Mouse (Mus musculus): ENCODE data around the gene Akap6. TPM values are rescaled to one million over a fixed set of nuclear protein-coding genes. Genes with fewer than 3 reads are reported as not detected.
A peak's percentile ranks its signal among the peaks of the same experiment; 100 is the strongest.
"Not testable (repeated sequence)": the region's sequence is repeated elsewhere in the genome, so short reads cannot be mapped to it uniquely, and the experiment has no call there.

The Akap6 gene
- total RNA-seq, 4 experiments from 2014 or later, result 147 to 178 (median 161) TPM

- DNase-seq (ENCODE audit: low spot score in 2 of 2), result no peak
Measured at GRCm38 (mm10) chr12:52711857-52712640, 12.9 kb downstream of the Akap6 start.

DNA sequence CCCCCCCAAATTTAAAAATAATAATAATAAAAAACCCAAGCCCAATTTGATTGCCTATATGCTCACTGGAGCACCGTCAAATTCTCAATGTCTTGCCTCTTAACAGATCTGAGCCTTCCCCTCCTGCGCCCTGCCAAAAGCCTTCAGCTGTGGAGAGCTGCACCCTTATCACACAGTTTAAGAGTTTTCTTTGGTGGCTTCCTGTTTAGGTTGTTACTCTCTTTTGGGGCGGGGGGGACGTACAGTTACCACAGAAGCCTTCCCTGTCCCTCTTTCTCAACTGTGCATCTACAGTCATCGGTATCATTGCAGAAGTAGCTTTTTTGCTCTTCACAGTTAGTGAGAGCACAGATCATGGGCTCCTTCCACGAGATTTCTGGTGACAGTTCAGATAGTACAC lies 19.2 kb downstream of the Akap6 start:
- no peak for DNase-seq (ENCODE audit: low spot score in 2 of 2)

- no peak for DNase-seq (ENCODE audit: low spot score in 2 of 2)
Measured at GRCm38 (mm10) chr12:52719232-52719631, 20.0 kb downstream of the Akap6 start.

- no peak for DNase-seq (ENCODE audit: low spot score in 2 of 2)
Measured at GRCm38 (mm10) chr12:52719681-52720080, 20.5 kb downstream of the Akap6 start.

- not testable (repeated sequence) for DNase-seq (ENCODE audit: low spot score in 2 of 2)
Measured at GRCm38 (mm10) chr12:52724039-52724615, 24.9 kb downstream of the Akap6 start.

DNA sequence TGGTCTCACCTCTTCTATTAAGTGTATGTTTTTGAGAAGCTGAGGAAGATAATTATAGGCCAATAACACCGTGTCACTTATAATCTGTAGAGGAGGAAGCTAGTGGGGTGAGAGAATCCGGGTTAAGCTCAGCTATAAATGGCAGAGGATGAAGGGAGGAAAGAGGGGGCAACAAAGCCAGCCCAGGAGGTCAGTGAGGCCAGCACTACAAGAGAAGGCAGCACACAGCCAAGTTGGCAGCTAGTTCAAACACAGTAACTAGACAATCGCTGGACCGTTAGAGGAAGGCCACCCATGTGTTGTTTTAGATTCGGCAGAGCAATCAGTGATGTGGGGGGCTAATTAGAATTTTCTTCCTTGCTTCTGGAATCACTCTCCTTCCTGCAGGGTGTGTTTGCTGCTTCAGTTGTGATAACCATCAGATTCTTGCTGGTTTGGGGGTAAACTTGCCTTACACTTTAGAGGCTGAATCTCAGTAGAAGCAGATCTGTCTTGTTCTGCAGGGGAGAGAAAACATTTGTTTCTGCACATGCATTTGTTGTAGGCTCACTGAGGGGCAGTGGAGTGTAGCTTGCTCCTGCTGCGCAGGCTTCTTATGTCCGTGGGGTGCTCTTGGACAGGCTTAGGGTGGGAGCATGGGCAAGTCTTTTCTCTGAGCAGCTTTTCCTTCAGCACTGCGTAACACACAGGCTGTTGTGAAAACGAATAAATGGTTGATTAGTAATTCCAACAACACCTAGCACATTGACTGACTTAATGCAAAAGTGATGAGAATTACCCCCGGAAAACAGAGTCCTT lies 27.4 kb downstream of the Akap6 start:
- DNase-seq (ENCODE audit: low spot score in 2 of 2), result no peak

GRCm38 (mm10) chr12:52729396-52729795 lies 30.2 kb downstream of the Akap6 start:
- DNase-seq (ENCODE audit: low spot score in 2 of 2), result no peak

- DNase-seq (ENCODE audit: low spot score in 2 of 2), result not testable (repeated sequence)
Measured at GRCm38 (mm10) chr12:52735161-52735560, 36.0 kb downstream of the Akap6 start.

DNA sequence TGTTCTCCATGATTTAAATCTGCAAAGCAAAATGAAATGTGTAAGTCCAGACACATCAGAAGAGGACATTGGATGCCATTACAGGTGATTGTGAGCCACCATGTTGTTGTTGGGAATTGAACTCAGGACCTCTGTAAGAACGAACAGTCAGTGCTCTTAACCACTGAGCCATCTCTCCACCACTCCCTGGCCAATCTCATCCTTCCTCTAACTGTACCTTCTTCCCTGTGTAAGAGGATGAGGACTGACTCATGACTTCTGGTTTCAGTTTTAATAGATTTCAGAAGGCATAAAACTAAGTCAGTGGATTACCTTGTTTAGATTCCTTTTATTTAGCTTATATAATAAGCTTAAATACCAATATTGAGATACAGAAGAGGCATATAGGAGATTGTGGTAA lies 38.0 kb downstream of the Akap6 start:
- DNase-seq (ENCODE audit: low spot score in 2 of 2), result no peak

DNA sequence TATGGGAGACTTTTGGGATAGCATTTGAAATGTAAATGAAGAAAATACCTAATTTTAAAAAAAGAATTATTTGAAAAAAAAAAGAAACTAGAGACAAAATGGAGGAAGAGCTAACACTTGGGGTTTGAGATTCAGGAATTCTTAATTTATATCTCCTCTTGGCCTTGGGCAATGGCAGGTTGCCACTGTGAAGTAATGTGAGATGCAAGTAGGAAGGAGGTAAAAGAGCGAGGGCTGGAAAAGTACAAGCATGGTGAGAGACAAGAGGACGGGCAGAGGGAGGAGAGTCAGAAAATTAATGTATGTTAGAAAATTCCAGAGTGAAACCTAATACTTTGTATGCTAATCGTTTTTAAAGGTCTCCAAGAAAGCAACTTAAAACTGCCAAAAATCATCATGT lies 40.1 kb downstream of the Akap6 start:
- DNase-seq (ENCODE audit: low spot score in 2 of 2), result no peak

DNA sequence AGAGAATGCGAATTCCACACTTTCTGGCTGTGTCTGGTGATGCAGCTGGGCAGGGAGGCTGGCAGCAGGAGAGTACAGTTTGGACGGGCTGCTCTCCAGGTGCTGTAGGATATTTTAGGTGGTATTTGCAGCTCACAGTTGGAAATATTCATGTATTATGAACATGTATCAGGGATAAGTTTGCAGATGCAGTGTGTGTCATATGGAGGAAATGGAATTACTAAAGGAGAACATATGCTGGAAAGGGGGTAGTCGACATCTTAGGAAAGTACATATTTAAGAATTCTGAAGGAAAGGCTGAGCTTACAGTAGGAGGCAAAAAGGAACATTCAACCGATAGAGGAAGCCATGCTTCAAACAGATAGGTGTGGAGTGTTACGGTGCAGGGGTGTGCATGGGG lies 42.6 kb downstream of the Akap6 start:
- no peak for DNase-seq (ENCODE audit: low spot score in 2 of 2)

GRCm38 (mm10) chr12:52750006-52750405 lies 50.8 kb downstream of the Akap6 start:
- DNase-seq (ENCODE audit: low spot score in 2 of 2), result no peak

GRCm38 (mm10) chr12:52755649-52756048 lies 56.5 kb downstream of the Akap6 start:
- no peak for DNase-seq (ENCODE audit: low spot score in 2 of 2)

DNA sequence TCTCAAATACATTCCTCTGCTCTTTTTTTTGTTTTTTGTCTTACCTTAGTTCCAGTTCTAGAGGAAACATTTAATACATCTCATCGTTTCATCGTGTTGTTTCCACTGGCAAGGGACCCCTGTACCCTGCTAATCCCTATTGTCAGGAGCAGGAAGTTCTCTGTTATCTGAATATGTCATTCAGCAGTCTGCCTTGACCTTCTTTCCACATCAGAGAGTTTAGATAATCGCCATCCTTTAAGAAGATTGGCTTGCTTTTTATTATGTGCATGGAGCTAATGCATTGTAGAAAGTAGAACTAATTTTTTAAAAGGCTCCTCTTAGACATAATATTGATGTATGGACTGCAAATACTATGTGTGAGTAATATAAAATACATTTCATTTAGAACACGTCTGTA lies 58.7 kb downstream of the Akap6 start:
- DNase-seq (ENCODE audit: low spot score in 2 of 2), result no peak

- no peak for DNase-seq (ENCODE audit: low spot score in 2 of 2)
Measured at GRCm38 (mm10) chr12:52764046-52764445, 64.9 kb downstream of the Akap6 start.

- DNase-seq (ENCODE audit: low spot score in 2 of 2), result no peak
Measured at GRCm38 (mm10) chr12:52764810-52765209, 65.6 kb downstream of the Akap6 start.

- no peak for DNase-seq (ENCODE audit: low spot score in 2 of 2)
Measured at GRCm38 (mm10) chr12:52769561-52769960, 70.4 kb downstream of the Akap6 start.

DNA sequence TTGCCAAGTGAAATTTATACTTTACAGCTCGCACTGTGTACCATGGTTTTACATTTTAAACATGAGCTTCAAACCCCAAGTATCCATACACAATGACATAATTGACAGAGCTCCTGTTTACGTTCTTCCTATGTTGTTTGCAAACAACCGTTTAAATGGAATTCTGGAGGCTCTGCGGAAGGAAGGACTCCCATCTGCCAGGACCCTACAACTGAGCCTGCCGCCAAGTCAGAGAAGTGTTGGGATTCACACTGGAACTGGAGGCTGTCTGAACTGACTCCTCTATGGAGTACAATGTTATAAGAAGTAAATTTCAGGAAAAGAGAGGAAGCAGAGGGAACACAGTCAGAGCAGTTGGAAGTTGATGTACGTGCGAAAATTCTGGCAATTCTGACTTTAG lies 72.7 kb downstream of the Akap6 start:
- no peak for DNase-seq (ENCODE audit: low spot score in 2 of 2)

DNA sequence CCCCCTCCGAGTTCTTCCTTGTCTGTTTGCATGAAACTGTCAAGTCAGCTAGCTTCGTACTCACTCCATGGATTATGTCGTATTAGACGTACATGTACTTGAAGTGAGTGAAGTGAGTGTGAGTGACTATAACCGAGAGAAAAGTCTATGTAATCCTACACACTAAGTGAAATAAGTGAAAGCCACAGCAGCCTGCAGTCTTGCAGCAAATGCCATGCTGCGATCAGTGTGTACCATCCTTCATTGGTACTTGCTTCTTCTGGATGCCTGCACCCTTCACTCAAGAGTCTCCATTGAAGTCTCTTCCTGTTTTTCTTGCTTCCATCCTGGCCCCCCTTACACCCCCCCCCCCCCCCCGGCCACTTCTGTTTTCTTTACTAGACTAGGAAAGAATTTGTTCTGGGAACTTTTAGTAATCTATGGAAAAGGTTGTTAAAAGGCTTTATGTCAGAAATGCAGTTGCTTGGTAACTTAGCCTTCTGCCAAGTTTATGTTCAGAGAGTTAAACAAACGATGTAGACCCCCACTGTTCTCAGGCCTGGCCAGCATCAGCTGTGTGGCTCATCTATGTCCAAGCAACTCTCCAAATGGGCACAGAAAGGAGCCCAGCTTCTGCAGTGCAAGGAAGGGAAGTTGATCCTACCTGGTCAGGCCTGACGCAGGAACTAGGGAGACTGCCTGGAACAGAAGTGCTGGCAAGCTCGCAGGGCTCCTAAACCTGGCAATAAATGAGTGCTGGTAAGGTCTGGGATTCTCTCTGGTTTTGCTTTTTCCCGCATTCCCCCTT lies 73.5 kb downstream of the Akap6 start:
- no peak for DNase-seq (ENCODE audit: low spot score in 2 of 2)

GRCm38 (mm10) chr12:52773847-52774246 lies 74.7 kb downstream of the Akap6 start:
- DNase-seq (ENCODE audit: low spot score in 2 of 2), result peak in 1 of 2 experiments; percentile 54

DNA sequence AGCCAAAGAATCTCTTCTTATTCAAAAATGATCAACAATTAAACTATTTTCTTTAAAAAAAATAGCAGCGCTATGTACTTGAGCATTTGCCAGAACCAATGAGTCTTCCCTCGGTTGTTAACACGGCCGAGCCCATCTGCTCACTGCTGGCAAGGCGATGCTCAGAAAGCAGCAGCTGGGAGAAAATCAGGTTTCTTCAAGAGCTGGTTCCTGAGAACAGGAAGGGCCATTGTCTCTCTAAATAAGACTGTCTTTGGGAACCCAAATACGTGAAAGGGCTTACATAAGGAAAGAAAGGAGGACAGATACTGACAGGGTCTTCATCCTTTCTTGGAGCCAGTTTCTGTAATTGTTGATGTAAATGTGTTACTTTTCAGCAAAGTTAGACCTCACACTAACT lies 75.2 kb downstream of the Akap6 start:
- peak in 1 of 2 experiments; percentile 37 for DNase-seq (ENCODE audit: low spot score in 2 of 2)
